Mouse (Mus musculus) liver, embryonic 15.5 days (tissue): ENCODE measurements around the gene Fkbp9. TPM values are rescaled to one million over a fixed set of nuclear protein-coding genes. Genes with fewer than 3 reads are reported as not detected.
A peak's percentile ranks its signal among the peaks of the same experiment; 100 is the strongest.
"Not testable (repeated sequence)": the region's sequence is repeated elsewhere in the genome, so short reads cannot be mapped to it uniquely, and the experiment has no call there.

ENCODE experiments used
- ATAC-seq: fragments of 200-750 bp; cut with Nextera tagmentation; 2 replicates; pipeline ENCODE4 v1.8.0; 2017; ENCODE audit warnings: moderate number of reproducible peaks, mild to moderate bottlenecking, moderate library complexity; ENCODE audit not compliant: insufficient read depth
- H3K27ac ChIP-seq: fragments of 300-500 bp; sonication (generic); replicated peaks from 2 replicates; pipeline ENCODE4 v1.5.1; 2015; ENCODE audit warnings: mild to moderate bottlenecking, inconsistent platforms
- H3K27me3 ChIP-seq: fragments of 300-500 bp; sonication (generic); 2 replicates; pipeline ENCODE4 v1.6.1; 2015; ENCODE audit warnings: mild to moderate bottlenecking, inconsistent platforms
- H3K36me3 ChIP-seq: fragments of 300-500 bp; sonication (generic); replicated peaks from 2 replicates; pipeline ENCODE4 v1.6.1; 2015; ENCODE audit warnings: moderate library complexity, mild to moderate bottlenecking, inconsistent platforms
- H3K4me1 ChIP-seq: fragments of 300-500 bp; sonication (generic); replicated peaks from 2 replicates; pipeline ENCODE4 v1.6.1; 2015; ENCODE audit warnings: inconsistent platforms
- H3K4me2 ChIP-seq: fragments of 300-500 bp; sonication (generic); 2 replicates; pipeline ENCODE4 v1.6.1; 2015; ENCODE audit warnings: moderate library complexity, mild to moderate bottlenecking, inconsistent platforms
- H3K4me3 ChIP-seq: fragments of 300-500 bp; sonication (generic); replicated peaks from 2 replicates; pipeline ENCODE4 v1.5.1; 2015; ENCODE audit warnings: mild to moderate bottlenecking, inconsistent platforms
- H3K9ac ChIP-seq: fragments of 300-500 bp; sonication (generic); 2 replicates; pipeline ENCODE4 v1.6.1; 2015; ENCODE audit warnings: moderate library complexity, mild to moderate bottlenecking, inconsistent platforms
- H3K9me3 ChIP-seq: fragments of 300-500 bp; sonication (generic); replicated peaks from 2 replicates; pipeline ENCODE4 v1.6.1; 2016; ENCODE audit warnings: inconsistent platforms
- WGBS: fragments of 180-500 bp; shearing (Covaris S2); methylation state at CpG from one replicate; pipeline ENCODE4 v1.1.7; 2015; ENCODE audit warnings: mixed read lengths; ENCODE audit not compliant: insufficient replicate concordance; 5-methylcytosine and 5-hydroxymethylcytosine counted together
- polyA plus RNA-seq: library from polyadenylated mRNA; unstranded; fragments of >200 nt; fragmentation: Nextera tagmentation; extraction: Ambion mirVana; gene quantifications from 2 replicates; pipeline ENCODE4 v1.2.1, GENCODE M21; 2015

Gene Fkbp9
- polyA plus RNA-seq, 1 experiment from 2014 or later: 23.7 TPM

DNA sequence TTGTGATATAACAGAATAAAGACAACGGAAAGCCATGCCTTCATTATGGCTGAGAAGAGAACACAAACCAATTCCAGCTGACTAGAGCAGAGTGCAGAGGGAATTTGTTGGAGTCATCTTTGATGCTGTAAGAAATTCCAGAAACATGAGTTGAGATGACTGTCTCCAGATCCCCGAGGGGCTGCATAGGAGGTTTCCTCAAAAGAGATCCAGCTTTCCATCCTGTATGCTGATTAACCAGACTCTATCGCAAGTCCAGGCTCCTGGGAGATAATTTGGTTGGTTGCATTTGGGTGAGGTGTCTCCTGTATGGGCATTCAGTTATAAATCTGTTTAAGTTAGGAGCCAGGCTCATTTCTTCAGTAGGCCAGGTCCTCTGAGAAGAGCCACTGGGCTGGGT lies 5.8 kb downstream of the Fkbp9 start:
- no peak for ATAC-seq
- Histone ChIP-seq H3K27ac (no peak overlapping the region), H3K27me3 (no peaks in the 10 kb centered on the region), H3K9ac (no peak overlapping the region), H3K4me1 (peaks cover 16% of the 10 kb centered on the region), H3K9me3 (no peaks in the 10 kb centered on the region), H3K4me2 (no peak overlapping the region), H3K4me3 (no peak overlapping the region), H3K36me3 (no peaks in the 10 kb centered on the region; the same call in 1 of the 2 replicates)
- 81% methylated on average over 3 of the region's 3 CpGs for WGBS

DNA sequence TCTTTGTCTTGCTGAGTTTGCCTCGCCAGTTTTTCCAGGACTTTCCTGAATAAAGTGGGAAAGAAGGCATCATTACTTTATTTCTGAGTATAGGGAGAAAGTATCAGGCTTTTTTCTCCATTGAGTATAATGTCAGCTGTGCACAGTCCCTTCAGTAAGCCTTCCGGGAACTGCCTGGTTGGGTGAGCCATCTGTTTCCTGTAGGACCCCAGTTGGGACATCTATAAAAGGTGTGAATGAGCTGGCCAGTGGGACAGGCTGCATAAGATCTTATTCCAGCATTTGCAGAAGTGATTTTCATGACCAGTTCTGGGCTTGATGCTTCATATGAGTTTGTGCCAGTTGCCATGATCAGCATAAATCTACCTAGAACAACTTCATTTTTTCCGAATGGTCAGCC lies 11.4 kb downstream of the Fkbp9 start:
- no peak overlapping the region for H3K9ac ChIP-seq
- H3K9me3 ChIP-seq: no peaks in the 10 kb centered on the region
- H3K36me3 ChIP-seq: no peaks in the 10 kb centered on the region; the same call in 1 of the 2 replicates
- H3K27me3 ChIP-seq: no peaks in the 10 kb centered on the region
- no peak overlapping the region for H3K4me3 ChIP-seq
- no peak overlapping the region for H3K4me2 ChIP-seq
- no peak for ATAC-seq
- H3K4me1 ChIP-seq: peaks cover 34% of the 10 kb centered on the region
- 72% methylated on average over 3 of the region's 3 CpGs for WGBS
- no peak overlapping the region for H3K27ac ChIP-seq

DNA sequence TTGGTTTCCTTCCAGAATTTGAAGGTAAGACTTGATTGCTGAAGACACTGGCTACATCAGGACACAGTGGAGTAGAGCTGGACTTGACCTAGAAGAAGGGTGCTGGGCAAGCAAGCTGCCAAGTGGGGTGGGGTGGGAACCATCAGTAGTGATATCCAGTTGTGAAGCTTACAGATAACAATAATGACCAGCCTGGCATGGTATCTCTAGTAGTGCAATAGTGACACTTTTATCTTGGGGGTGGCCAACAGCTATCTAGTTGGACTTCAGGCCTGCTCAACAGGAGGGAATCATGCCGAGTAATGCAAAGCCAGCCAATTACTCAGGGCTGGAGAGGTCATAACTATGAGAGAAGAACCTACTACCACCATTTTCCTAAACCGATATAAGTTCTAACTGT lies 12.5 kb downstream of the Fkbp9 start:
- peak overlapping the region; percentile 38; the same call in 1 of the 2 replicates for H3K27ac ChIP-seq

DNA sequence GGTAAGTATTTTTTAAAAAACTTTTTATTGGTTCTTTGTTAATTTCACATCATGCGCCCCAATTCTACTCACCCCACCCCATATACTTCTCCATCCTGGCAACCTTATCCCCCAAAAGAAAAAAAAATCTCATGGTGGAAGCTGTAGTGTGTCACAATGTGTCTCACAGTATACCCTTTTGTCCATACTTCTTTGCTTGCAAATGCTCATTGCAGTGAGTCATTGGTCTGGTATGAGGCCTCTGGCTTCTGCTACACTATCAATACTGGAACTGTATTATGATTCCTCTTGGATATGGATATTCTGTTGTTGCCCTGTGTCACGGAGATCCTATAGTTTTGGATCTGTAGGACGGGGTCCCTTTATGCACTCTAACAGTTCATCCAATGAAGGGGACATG lies 17.1 kb downstream of the Fkbp9 start:
- Histone ChIP-seq H3K27ac (no peak overlapping the region), H3K36me3 (no peaks in the 10 kb centered on the region), H3K9me3 (no peaks in the 10 kb centered on the region), H3K9ac (no peak overlapping the region), H3K27me3 (no peaks in the 10 kb centered on the region), H3K4me1 (peaks cover 19% of the 10 kb centered on the region), H3K4me2 (no peak overlapping the region), H3K4me3 (no peak overlapping the region)
- 69% methylated on average over 3 of the region's 3 CpGs for WGBS
- no peak for ATAC-seq

More for the DNA sequence above, 12.5 kb downstream of the Fkbp9 start:
- Histone ChIP-seq H3K27me3 (no peaks in the 10 kb centered on the region), H3K4me2 (peak overlapping the region; percentile 27), H3K9me3 (no peaks in the 10 kb centered on the region), H3K9ac (no peak overlapping the region), H3K4me1 (peaks cover 26% of the 10 kb centered on the region), H3K4me3 (no peak overlapping the region), H3K36me3 (no peaks in the 10 kb centered on the region; the same call in 1 of the 2 replicates)
- ATAC-seq: peak; percentile 88
- 50% methylated on average over 2 of the region's 2 CpGs for WGBS

DNA sequence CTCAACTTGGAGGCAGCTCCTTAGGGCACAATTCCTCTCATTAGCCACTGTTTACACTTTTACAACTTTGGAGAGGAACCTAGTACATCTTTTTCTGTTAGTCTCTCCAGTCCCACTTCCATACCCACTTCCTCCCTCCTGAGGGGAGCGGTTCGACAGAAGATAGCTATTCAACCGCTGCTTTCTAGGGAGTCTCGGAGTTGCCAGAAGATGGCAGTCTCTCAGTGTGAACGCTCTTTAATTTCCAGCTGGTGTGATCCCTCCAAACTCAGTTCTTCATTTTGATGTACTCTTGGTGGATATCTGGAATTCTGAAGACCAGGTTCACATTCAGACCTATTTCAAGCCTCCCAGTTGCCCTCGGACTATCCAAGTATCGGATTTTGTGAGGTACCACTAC lies 18.5 kb downstream of the Fkbp9 start:
- 50% methylated on average over 7 of the region's 7 CpGs for WGBS
- Histone ChIP-seq H3K27ac (no peak overlapping the region), H3K9ac (no peak overlapping the region), H3K4me2 (no peak overlapping the region), H3K4me1 (peaks cover 6% of the 10 kb centered on the region), H3K36me3 (no peaks in the 10 kb centered on the region), H3K9me3 (no peaks in the 10 kb centered on the region), H3K4me3 (no peak overlapping the region), H3K27me3 (no peaks in the 10 kb centered on the region)
- no peak for ATAC-seq

DNA sequence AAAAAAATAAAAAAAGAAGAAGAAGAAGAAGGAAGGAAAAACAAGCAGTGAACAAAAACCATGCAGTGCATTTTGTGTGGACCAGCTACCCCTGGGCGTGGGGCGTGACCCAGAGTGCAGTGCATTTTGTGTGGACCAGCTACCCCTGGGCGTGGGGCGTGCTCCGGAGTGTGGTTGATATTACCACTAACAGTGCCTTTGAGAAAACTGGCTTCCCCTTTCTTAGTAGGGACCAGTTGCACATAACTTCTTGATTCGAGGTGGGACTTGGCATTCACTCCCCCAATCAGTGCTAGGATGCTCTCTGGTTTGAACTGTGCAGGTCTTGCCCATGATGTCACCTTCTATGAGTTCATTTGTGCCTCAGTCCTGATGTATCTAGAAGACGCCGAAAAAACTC lies 22.9 kb downstream of the Fkbp9 start:
- peaks cover under 1% of the 10 kb centered on the region for H3K4me1 ChIP-seq
- H3K36me3 ChIP-seq: no peaks in the 10 kb centered on the region
- ATAC-seq: no peak
- no peak overlapping the region for H3K4me3 ChIP-seq
- no peak overlapping the region for H3K27ac ChIP-seq
- no peaks in the 10 kb centered on the region for H3K27me3 ChIP-seq
- 68% methylated on average over 8 of the region's 8 CpGs for WGBS
- H3K4me2 ChIP-seq: no peak overlapping the region
- H3K9me3 ChIP-seq: no peaks in the 10 kb centered on the region
- no peak overlapping the region for H3K9ac ChIP-seq

DNA sequence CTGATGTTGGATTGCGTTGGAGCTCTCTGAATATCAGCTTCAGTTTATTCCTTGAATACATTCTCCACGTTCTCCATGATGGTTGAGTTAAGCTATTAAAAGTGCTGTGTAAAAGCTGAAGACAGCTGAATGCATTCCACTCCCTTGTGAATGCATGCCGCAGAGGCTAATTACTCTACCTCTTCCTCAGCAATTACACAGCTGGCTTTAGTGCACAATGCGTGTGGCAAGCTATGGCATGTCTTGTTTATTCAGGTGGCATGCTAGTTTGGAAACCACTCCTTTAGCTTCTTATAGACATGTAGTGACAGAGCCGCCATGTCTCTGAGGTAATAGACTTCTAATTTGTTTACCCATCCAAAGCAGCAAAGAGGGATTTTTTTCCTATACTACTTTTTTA lies 24.9 kb downstream of the Fkbp9 start:
- Histone ChIP-seq H3K4me1 (peaks cover 9% of the 10 kb centered on the region), H3K4me2 (no peak overlapping the region), H3K4me3 (no peak overlapping the region), H3K36me3 (no peaks in the 10 kb centered on the region), H3K9me3 (no peaks in the 10 kb centered on the region), H3K27me3 (no peaks in the 10 kb centered on the region), H3K27ac (no peak overlapping the region), H3K9ac (no peak overlapping the region)
- no peak for ATAC-seq
- WGBS: 72% methylated on average over 5 of the region's 5 CpGs

DNA sequence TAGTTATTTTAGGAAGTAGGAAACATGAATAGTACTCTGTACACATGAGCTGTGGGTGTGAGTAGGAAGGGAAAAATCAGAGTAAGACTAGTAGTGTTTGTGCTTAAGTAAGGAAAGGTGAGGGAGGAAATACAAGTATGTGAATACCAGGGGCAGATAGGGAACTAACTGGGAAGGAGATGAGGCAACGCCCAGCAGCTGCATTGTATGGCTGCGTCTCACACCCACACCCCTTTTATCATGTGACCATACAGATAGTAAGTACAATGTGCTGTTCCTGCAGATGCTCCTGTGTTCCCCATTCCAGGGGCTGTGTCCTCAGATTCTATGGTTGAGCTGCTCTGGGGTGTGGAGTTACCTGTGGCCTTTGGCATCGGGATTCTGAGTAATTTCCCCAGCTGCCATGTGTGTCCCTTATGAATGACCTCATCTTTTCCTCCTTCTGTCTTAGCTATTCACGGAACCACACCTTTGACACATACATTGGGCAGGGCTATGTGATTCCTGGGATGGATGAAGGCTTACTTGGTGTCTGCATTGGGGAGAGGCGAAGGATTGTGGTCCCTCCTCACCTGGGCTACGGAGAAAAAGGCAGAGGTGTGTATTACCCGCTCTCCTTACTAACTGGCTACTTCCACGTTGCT lies 28.5 kb downstream of the Fkbp9 start:
- 61% methylated on average over 8 of the region's 8 CpGs for WGBS
- no peaks in the 10 kb centered on the region for H3K9me3 ChIP-seq
- no peak overlapping the region for H3K27ac ChIP-seq
- no peak overlapping the region for H3K9ac ChIP-seq
- H3K4me3 ChIP-seq: no peak overlapping the region
- no peaks in the 10 kb centered on the region for H3K36me3 ChIP-seq
- H3K4me2 ChIP-seq: no peak overlapping the region
- H3K27me3 ChIP-seq: no peaks in the 10 kb centered on the region
- H3K4me1 ChIP-seq: peaks cover 9% of the 10 kb centered on the region
- peak; percentile 62 for ATAC-seq

DNA sequence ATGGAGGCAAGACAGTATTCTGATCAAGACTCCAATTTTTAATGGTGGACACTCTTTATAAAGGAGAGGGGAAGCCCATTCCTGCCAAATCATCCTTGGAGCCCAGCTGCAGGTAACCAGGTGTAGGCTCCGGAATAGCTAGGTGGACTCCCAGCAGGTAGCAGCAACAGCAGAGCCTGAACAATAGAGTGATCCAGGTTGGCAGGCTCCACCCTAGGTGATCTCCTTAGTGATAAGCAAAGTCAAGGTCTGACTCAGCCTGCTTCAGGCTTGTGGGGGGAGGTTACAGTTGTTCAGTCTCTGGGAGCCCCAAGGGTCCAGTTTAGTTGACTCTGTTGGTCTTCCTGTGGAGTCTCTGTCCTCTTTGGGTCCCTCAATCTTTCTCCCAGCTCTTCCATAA lies 35.0 kb downstream of the Fkbp9 start:
- WGBS: 72% methylated on average over 1 of the region's 1 CpGs
- H3K4me3 ChIP-seq, ATAC-seq: not testable (repeated sequence)

DNA sequence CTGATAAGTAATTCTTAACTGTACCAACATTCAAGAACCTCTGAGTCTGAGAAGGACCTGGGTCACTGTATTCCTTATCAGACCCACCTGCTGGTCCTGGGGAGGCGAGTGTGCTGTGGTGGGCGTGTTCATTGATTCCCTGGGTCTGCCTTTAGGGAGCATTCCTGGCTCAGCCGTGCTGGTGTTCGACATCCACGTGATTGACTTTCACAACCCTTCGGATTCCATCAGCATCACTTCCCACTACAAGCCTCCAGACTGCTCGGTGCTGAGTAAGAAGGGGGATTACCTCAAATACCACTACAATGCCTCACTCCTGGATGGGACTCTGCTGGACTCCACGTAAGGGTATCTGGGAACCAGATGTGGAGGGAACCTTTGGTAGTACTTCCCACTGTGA lies 36.7 kb downstream of the Fkbp9 start:
- no peak overlapping the region for H3K4me3 ChIP-seq
- H3K9ac ChIP-seq: no peak overlapping the region
- no peak overlapping the region for H3K27ac ChIP-seq
- peaks cover 30% of the 10 kb centered on the region for H3K4me1 ChIP-seq
- H3K27me3 ChIP-seq: no peaks in the 10 kb centered on the region
- 54% methylated on average over 8 of the region's 8 CpGs for WGBS
- 0 out of 2 replicates have a peak, but pooled peaks have one; percentile 54 for ATAC-seq
- H3K9me3 ChIP-seq: no peaks in the 10 kb centered on the region
- H3K4me2 ChIP-seq: no peak overlapping the region
- no peaks in the 10 kb centered on the region for H3K36me3 ChIP-seq

More for the DNA sequence above, 35.0 kb downstream of the Fkbp9 start:
- H3K9me3 ChIP-seq, H3K9ac ChIP-seq, H3K36me3 ChIP-seq, H3K27me3 ChIP-seq, H3K27ac ChIP-seq, H3K4me2 ChIP-seq: not testable (repeated sequence)
- H3K4me1 ChIP-seq: peaks cover 30% of the 10 kb centered on the region

DNA sequence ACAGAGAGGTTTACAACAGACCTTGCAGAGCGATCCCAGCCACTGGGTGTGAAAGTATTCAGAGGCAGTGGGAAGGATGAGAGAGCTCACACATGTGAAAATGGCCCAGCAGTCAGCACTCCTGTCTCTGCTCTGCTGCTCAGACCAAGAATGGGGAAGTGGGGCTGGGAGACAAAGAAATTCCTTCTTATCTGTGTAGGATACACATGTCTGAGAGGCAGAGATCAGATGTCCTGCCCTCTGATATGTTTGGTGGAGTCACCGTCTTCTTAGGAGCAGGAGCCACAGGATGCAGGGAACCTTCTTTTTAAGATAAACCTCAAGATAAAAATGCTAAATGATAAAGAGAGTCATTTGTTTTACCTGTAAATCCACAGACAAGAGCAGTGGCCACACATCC lies 38.2 kb downstream of the Fkbp9 start:
- Histone ChIP-seq H3K9me3 (no peaks in the 10 kb centered on the region), H3K9ac (no peak overlapping the region), H3K4me2 (no peak overlapping the region), H3K27ac (no peak overlapping the region), H3K27me3 (no peaks in the 10 kb centered on the region), H3K4me3 (no peak overlapping the region), H3K4me1 (peaks cover 30% of the 10 kb centered on the region), H3K36me3 (no peaks in the 10 kb centered on the region)
- ATAC-seq: no peak
- 29% methylated on average over 2 of the region's 2 CpGs for WGBS

DNA sequence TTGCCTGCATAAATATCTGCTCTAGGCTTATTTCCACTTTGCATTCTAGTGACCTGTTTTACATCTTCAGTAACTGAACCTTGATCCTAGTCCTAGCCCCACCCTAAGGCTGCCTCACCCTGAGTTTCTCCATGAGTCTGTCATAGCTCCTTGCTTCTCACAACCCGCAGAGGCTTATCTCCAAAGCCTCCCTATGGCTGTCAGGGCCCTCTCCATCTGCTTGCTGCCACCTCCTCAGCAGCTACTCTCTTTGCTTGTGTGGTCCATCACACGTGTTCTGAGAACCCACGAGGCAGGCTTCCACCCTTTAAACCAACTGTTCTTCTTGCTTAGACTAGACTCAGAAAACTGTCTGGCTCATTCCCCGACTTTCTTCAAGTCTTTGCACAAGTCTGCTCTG lies 45.0 kb downstream of the Fkbp9 start:
- Histone ChIP-seq H3K4me3 (no peak overlapping the region), H3K4me2 (no peak overlapping the region), H3K36me3 (peaks cover 48% of the 10 kb centered on the region), H3K9ac (no peak overlapping the region), H3K27ac (no peak overlapping the region), H3K27me3 (no peaks in the 10 kb centered on the region), H3K4me1 (peaks cover 17% of the 10 kb centered on the region), H3K9me3 (no peaks in the 10 kb centered on the region)
- no peak for ATAC-seq
- whole genome bisulfite sequencing: 32% methylated on average over 4 of the region's 4 CpGs
